Mouse (Mus musculus) thymus, postnatal 14 days (tissue): Measurements from ENCODE around the gene Nek7.

ENCODE experiments used
- DNase-seq: peaks from one replicate; pipeline ENCODE4 v3.0.0; 2021

The Nek7 gene

DNA sequence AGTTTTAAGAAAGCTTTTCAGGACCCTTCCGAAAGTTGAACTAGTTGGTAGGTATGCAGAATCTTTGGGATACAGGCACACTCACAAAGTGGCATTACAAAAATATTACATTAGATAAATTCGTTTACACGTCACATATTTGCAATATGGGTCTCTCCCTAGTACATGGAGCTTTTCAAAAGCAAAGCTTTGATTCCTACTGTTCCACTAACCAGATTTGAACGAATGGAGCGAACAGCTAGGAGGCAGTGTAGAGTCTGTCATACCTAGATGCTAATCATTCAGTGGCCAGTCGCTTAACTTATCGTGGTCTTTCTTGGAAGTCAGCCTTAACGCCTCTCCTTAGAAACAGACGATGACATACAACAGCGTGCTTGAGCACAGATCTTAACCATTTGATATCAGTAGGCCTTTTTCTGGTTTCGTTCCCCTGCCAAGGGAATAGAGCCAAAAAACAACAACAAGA lies at the start of gene Nek7:
Gene Nek7 (minus strand): TSS at position 146 of the 466 bp plus-strand sequence.
- DNase-seq, result peak; percentile 57

- DNase-seq, result no peak
Measured at GRCm38 (mm10) chr1:138662342-138662741, 42.4 kb upstream of the Nek7 start.

GRCm38 (mm10) chr1:138654212-138654611 lies 34.3 kb upstream of the Nek7 start:
- no peak for DNase-seq

GRCm38 (mm10) chr1:138644991-138645390 lies 25.1 kb upstream of the Nek7 start:
- no peak for DNase-seq

- no peak for DNase-seq
Measured at GRCm38 (mm10) chr1:138643306-138643830, 23.4 kb upstream of the Nek7 start.

GRCm38 (mm10) chr1:138640934-138641461 lies 21.1 kb upstream of the Nek7 start:
- DNase-seq, result no peak

- DNase-seq, result peak; percentile 42
Measured at GRCm38 (mm10) chr1:138637850-138638249, 17.9 kb upstream of the Nek7 start.

- no peak for DNase-seq
Measured at GRCm38 (mm10) chr1:138634561-138634960, 14.6 kb upstream of the Nek7 start.

GRCm38 (mm10) chr1:138628919-138629318 lies 9.0 kb upstream of the Nek7 start:
- DNase-seq, result no peak

- DNase-seq, result no peak
Measured at GRCm38 (mm10) chr1:138628486-138628885, 8.5 kb upstream of the Nek7 start.

DNA sequence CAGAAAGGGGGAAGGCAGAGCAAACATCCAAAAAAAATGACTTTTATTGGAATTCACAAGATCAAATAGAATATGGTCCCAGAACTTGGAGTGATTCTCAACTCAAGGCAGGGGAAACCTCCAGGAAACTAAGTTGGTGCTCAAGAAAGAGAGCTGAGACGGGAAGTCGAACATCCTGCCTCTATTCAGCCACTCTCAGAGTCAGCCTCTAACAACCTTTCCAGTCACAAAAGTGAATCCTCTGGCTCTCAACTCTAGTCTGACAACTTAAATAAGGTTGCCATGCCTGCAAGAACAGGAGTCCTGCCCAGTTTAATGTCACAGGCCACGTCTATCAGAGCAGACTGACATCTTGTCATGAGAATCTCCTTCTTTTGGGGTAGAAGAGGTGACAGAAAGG lies 7.9 kb upstream of the Nek7 start:
- no peak for DNase-seq

DNA sequence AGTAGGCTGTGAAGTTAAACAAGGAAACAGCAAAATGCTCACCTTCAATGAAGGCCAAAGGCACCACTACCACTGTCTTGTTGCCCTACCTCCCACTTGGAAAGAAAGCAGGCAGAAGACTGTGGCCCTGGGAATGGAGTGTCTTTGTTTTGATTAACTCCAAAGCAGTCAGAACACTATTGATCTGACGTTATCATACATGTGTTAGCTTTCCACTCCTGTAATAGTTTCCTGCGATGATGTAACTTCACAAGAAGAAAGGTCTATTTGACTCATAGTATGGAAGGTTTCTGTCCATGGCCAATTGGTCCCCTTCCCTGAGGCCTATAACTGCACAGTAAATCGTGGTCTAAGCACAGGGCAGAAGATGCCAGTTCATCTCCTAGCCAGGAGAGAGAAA lies 6.3 kb upstream of the Nek7 start:
- no peak for DNase-seq

GRCm38 (mm10) chr1:138623870-138624269 lies 3.9 kb upstream of the Nek7 start:
- no peak for DNase-seq

- DNase-seq, result no peak
Measured at GRCm38 (mm10) chr1:138622831-138623230, 2.9 kb upstream of the Nek7 start.

DNA sequence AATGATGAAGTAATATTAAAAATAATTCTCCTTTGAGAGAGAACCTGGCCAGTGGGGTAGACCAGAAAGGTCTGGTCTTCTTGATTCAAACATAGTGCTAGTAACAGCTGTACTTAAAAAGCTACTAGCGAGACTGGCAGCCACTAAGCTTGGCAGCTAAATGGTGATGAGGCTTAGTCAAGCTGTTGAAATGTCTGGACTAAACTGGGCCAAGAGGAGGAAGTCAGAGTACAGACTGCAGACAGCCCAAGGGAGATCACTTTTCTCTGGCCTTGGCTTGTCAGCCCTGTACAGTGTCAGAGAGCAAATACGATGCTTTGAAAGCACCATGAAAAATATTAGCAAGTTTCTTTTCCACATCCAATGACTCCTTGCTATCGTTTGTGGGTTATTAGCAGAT lies 2.5 kb upstream of the Nek7 start:
- DNase-seq, result no peak

GRCm38 (mm10) chr1:138619114-138619971 lies 598 bp downstream of the Nek7 start:
- DNase-seq, result peak; percentile 98

- DNase-seq, result peak; percentile 88
Measured at GRCm38 (mm10) chr1:138618012-138618354, 2.0 kb downstream of the Nek7 start.

DNA sequence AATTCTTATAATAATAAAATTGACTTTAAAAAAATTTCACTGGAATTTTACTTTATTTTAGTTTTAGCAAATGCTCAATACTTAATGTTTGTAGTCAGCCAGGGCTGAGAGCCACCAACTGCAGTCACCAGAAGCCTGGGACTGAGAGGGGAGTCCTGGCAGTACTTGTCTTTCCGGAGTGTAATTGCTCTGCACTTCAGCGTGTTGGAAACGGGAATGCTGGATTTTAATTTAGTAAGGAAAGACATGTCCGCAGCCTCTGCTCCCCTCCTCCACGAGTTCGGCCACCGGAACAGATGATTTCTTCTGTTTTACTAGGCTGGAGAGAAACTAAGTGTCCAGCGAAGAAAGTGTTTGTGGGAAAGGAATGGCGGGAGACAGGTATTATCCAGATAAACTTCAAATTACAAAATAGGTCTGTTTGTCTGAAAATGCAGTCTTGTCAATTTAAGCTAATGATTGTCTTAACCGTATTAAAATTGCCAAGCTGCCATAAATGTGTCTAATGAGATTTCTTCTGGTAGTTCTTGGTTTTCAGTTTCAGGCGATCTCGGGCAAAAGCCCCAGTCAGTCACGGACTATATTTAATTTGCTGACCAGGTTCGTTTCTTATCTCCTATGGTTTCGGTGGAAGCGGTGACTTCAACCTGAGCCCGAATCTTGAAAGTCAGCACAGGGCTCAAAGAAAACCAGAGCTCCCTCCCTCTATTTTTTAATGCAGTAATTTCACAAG lies 2.5 kb downstream of the Nek7 start:
- no peak for DNase-seq

DNA sequence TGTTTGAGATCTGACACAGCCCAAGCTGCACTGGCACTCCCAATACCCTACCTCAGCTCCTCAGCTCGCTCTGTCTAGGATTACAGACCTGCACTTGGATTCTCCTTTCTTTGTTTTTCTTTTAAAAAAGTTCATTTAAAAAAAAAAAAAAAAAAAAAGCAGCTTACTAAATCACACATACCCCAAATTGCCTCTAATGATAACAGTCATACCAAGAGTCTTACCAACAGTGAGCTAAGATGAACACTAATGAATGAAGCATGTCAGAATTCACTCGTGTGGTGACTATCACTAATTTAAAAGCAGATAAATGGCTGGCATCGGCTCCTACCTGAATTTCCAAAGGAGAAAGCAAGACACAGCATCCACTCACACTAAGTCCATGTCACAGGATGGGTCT lies 4.6 kb downstream of the Nek7 start:
- DNase-seq, result no peak

GRCm38 (mm10) chr1:138614552-138615287 lies 5.2 kb downstream of the Nek7 start:
- DNase-seq, result peak; percentile 17

DNA sequence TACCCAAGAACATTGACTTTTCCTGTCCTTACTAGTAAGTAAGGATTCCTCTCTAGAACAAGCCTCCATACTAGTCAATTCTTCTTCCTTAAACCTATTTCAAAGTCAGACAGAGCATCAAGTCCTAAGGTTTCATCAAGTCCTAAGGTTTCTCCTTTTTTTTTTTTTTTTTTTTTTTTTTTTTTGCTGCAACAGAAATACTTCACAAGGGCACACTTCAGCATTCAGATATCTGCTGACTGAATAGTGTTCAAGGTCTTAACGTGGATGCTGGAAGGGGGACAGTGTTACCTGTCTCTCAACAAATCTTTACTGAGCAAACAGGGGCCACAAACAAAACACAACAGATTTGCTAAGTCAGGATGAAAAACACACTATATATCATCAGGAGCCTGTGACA lies 7.8 kb downstream of the Nek7 start:
- no peak for DNase-seq

DNA sequence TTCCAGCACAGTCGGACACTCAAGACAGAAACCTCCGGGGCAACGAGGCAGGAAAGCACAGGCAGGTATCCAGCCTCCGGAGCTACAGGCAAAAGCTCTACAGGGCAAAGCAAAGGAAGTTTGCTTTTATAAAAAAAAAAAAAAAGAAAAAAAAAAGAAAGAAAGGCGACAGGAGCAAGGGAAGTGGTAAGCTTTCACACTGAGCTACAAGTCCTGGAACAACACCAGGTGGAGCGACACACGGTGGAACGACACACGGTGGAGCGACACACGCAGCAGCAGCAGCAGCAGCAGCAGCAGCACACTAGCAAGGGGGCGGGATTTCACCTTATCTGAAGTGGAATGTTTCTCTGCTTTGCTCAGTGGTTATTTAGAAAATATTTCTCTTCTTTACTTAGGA lies 10.8 kb downstream of the Nek7 start:
- no peak for DNase-seq

DNA sequence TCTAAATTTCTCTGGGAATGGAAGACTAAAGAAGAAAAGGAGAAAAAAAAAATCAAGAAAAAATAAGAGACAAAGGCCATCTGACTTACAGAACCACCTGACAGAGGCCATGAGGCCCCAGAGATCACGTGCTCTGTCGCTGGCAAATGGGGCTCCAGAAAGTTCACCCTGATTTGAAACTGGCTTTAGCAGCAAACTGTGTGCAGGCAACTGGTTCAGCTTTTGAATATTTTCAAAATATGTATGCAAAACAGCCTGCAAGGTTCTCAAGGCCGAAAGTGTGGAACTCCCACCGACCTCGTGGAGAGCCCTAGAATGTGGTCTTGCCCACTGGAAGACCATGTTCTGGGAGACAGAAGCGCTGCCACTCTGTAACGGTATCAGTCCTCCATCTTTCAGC lies 11.6 kb downstream of the Nek7 start:
- no peak for DNase-seq
